Mouse (Mus musculus): ENCODE results near the gene Usp31.

Gene Usp31

DNA sequence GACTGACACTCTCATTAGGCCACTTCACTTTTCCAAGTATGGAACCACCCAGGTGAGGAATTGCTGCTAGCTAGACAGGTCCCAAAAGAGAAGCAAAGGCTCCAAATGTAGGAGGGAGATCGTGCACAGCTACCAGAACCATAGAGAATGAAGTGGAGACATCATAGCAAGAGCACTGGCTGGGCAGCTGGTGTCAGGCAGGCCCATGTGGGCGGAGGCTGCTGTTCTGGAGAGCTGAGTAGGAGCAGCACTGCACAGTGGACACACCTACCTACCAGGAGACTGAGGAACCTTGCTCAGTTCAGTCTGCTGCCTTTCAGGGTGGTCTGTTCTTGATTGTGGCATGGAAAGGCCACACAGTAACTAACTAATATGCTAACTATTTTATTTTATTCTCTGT is 52.4 kb downstream of the Usp31 start:
- DNase-seq: no peak

DNA sequence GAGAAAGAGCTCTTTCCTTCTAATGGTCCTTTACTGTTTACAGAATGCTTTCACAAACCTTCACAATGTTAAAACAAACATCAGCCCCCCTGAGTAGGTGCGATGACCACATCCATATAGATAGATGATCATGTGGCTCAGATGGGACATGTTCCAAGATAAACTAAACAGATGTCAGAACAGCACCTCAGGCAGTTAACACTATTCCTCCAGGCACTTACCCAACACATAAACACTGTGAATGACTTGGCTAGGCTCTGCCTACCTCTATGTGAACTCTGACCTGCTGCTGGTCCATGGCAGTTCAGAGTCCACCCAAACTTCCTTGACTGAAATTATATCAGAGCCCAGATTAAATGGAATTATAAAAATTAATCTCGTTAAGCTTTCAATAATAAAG is 54.4 kb downstream of the Usp31 start:
- no peak for DNase-seq

DNA sequence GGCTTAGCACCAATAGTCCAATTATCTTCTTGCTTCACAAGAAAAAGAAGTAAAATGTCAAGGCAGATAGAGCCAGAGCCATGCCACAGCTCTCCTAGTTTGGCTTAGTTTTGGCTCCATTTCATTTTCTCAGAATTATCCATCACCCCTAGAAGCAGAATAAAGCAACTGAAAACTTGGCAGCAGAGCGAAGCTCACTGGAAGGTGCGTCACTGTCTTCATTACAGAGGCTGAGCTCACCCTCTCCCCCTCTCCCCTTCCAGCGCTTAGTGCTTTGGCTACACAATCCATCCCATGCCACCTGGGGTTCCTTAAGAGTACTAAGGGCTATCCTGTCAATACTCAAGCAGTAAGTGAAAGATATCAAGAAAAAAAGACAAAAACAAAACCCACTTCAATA is 56.3 kb downstream of the Usp31 start:
- no peak for DNase-seq

DNA sequence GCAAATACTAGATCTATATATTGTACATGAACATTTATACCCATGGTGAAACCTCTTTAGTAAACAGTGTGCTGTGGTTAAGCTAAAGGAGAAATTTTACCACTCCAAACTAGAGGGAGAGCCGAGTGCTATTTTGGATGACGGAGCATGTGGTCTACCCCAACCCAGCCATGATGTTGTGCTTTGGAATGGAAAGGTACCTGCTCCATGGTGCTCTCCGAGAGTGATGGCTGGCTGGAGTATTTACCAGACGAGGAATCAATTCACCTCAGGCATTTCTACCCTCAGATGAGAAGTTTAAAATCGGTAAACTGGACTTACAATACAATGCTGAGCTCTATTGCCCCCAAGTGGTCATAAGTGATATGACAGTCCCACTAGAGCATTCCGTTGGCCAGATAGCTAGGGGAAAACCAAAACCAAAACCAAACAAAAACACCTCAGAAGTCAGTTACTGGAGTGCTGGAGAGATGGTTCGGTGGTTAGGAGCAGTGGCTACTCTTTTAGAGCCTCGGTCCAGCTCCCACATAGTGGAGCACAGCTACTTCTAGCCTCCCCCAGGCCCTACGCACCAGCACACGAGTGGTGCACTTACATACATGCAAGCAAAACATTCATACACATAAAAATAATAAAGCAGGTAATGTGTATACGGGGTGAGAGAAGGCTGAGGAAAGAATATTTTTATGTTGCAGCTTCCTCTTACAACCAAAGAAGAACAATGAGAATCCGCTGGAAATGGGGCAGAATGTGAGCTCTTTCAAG is 65.9 kb downstream of the Usp31 start:
- DNase-seq: peak; percentile 58 to 74

DNA sequence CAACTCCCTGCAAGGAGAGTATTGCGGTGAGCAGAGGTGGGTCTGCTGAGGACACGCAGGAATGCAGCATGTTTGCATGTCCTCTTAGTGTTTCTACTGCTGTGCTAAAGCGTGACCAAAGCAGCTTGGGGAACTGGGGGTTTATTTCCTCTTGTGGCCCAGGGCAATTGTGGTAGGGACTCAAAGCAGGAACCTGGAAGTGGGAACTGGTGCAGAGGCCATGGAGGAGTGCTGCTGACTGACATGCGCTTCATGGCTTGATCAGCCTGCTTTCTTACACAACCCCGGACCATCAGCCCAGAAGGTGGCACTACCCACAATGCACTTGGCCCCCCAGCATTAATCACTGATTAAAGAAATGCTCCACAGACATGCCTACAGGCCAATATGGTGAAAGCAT is 70.3 kb downstream of the Usp31 start:
- no peak for DNase-seq

DNA sequence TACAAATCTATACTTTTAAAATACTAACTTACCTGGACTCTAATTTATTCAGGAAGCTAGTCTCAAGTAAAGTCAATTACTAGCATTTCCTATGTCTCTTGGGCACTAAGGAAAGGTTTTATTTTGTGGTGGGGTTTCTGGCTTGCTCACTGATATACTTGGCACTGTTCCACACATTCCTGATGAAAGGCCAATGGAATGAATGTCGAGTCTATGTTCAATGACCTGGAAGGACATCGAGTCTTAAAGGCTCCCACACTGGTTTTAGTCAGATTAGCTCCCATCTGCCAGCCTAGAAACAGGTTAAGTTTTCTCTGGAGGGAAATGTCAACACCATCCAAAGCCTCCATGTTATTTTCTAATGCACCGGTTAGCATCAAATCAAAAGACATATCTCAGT is 72.8 kb downstream of the Usp31 start:
- no peak for DNase-seq

DNA sequence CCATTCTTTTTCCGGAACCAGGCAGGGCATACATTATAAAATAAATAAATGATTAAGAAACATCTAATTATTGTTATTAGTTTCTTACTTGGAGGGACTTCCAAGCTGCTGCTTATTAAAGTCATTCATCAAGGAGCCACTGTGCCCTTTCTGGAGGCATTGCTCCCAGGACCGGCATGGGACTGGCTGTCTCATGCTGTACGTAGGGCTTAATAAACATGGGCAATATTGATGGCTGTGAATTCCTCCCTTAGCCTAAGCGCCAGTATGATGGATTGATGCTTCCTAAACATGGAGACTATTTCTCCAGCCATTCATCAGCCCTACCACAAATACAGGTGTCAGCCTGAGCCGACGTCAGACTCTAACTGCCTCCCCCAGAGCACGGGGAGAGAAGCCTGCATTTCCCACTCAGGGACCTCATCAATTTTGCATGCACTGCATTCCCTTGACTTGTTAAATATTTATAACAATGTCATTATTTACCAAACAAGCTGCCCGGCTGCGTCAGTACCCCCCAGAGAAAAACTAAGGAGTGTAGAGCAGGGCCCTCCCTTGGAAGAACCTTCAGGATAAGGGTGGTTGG is 84.1 kb downstream of the Usp31 start:
- no peak for DNase-seq

DNA sequence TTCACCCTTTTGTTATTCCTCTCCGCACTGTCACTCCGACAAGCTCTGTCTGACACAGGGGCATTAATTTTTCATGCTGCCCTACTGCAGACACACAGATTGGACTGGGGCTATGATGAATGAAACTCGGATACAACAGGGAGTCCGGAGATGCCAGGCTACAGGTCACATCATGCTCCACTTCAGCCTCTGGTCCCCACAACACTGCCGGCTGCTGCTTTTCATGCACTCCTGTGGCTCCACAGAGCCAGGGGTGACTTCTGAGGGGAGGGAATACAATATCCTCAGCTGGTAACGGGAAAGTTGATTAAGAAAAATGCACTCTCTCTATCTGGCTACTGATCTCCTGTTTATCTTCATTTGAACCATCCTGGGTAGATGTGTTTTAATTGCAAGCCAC is 84.6 kb downstream of the Usp31 start:
- no peak for DNase-seq

DNA sequence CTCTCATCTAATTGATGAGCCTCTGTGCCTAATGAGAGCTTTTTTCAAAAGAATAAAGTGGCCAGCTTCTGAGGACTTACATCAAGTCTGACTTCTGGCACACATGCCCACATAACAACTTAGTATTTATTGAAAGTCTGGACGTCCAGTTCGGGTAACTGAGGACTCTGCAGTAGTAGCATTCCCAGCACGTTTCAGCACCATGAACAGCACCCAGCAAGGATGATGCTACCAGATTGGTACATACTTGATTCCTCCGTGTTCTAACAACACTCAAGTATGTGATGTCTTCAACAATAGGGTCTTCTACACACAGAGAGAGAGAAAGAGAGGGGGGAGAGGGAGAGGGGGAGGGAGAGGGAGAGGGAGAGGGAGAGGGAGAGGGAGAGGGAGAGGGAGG is 105.4 kb downstream of the Usp31 start:
- peak in 1 of 2 experiments; percentile 67 for DNase-seq

DNA sequence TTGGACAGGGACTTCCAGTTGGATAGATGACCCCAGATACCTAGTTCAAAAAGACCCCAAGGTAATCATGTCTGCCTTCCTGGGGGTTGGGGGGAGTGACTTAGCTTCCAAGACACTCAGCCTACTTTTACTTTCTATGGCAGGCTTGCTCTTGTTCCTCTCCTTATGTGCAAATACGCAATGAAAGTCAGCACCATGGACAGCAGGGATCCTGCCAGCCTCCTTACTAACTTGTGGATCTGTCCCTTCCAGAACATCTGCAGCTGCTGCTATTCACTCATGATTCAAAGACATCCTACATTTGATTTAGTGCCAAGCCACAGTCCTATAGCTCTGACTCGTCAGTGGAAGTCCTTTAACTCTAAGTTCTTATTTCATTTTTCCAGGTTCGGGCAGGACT is 110.7 kb downstream of the Usp31 start:
- DNase-seq: peak; percentile 9 to 59

DNA sequence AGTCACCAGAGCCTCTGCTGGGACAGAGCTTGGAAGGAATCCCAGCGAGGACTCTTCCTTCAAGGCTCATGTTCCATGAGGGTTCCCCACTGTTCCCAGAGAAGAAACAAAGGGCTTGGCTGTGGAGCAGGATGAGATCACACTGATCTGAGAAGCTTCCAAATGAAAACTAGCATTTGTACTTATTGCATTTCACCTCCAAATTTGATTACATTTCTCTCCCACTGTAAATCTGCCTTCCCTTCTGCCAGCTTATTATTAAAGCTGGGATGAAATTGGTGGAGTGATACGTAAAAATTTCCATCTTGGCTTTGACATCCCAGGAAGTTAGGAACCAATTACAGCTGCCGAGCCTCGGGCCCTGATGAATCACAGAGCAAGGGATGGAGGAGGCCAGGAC is 111.6 kb downstream of the Usp31 start:
- DNase-seq: no peak

DNA sequence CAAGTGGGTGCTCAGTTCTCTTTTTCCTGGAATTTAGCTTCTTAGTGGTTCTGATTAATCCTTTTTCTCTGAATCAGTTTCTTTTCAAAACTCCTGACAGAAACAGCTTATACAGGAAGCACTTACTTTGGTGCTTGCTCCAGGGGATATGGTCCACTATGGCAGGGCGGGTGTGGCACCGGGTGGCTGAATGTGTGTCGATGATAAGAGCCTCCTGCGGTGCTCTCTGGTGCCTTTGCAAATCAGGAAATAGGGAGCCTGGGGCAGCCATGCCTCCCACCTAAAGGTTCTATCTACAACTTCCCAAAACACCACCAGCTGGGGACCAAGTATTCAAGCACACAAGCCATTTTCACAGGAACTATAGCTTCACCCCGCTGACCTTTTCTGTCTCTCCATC is 112.0 kb downstream of the Usp31 start:
- no peak for DNase-seq

DNA sequence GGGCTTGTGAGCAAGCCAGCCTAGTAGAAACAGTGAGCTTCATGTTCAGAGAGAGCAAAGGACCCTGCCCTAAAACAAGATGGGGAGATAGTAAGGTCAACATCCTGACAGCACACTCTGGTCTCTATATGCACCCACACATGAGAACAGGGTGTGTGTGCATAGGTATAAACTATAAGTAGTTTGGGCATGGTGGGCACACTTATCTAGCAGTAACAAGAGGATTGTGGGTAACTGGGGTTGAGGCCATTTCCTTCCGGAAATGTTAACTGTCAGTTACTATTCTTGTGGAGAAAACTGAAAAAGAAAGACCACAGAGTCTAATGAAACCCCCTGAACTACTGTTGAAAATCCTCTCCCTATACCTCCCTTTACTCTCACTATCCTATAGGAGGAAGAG is 112.4 kb downstream of the Usp31 start:
- DNase-seq: no peak

Data from kidney, postnatal 36 days (tissue).